Mouse (Mus musculus): Measurements from ENCODE around the gene BC030867. TPM values are rescaled to one million over a fixed set of nuclear protein-coding genes. Genes with fewer than 3 reads are reported as not detected.

Gene BC030867
- polyA plus RNA-seq, 1 experiment from 2014 or later, result 2.9 TPM

DNA sequence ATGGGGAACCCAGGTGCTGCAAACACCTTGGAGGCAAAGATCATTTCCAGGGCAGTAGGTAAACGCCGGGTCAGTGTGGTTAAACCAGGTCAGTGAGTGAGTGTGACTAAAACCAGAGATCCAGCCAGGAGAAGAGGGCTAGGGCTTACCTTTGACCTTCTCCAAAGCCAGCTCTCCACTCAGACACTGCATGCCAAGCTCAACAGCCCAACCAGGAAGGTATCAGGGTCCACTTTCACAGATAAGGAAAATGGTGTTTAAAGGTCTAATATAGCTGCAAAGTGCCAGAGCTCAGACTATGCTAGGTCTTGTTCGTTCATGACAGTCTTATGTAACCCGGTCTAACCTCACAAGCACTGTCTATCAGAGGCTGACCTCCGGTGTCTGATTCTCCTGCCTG lies 7.4 kb upstream of the BC030867 start:
- Histone ChIP-seq H3K9ac (ENCODE audit: low read depth, low read length) (no peak overlapping the region), H3K4me1 (ENCODE audit: control insufficient read depth, insufficient read depth, low read depth, low read length) (peaks cover 14% of the 10 kb centered on the region), H3K4me2 (ENCODE audit: low read length) (no peak overlapping the region), H3K27me3 (replicated peaks; ENCODE audit: control insufficient read depth, insufficient read depth, low read length) (no peaks in the 10 kb centered on the region), H3K9me3 (ENCODE audit: control insufficient read depth, low read length) (no peaks in the 10 kb centered on the region), H3K27ac (ENCODE audit: low read depth, low read length) (no peak overlapping the region), H3K36me3 (ENCODE audit: control insufficient read depth, insufficient read depth, low read length) (no peaks in the 10 kb centered on the region), H3K4me3 (ENCODE audit: low read length) (no peak overlapping the region)
- no peak for ATAC-seq
- 85% methylated on average over 5 of the region's 5 CpGs for WGBS

DNA sequence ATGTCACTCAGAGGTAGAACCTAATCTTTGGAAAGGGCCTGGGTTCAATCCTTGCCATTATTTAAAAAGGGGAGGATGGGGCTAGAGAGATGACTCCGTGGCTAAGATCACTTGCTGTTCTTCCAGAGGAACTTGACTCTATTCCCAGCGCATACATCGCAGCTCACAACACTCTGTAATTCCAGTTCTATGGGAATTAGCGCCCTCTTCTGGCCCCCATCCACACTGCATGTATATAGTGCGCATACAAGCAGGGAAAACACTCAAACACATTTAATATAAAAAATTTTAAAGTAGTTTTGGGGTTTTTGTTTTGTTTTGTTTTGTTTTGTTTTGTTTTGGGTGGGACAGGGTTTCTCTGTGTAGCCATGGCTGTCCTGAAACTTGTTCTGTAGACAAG lies 6.8 kb upstream of the BC030867 start:
- 53% methylated on average over 5 of the region's 5 CpGs for WGBS
- Histone ChIP-seq H3K27me3 (replicated peaks; ENCODE audit: control insufficient read depth, insufficient read depth, low read length) (no peaks in the 10 kb centered on the region), H3K4me2 (ENCODE audit: low read length) (no peak overlapping the region), H3K9ac (ENCODE audit: low read depth, low read length) (no peak overlapping the region), H3K36me3 (ENCODE audit: control insufficient read depth, insufficient read depth, low read length) (no peaks in the 10 kb centered on the region), H3K4me1 (ENCODE audit: control insufficient read depth, insufficient read depth, low read depth, low read length) (peaks cover 14% of the 10 kb centered on the region), H3K27ac (ENCODE audit: low read depth, low read length) (no peak overlapping the region), H3K9me3 (ENCODE audit: control insufficient read depth, low read length) (no peaks in the 10 kb centered on the region), H3K4me3 (ENCODE audit: low read length) (no peak overlapping the region)
- no peak for ATAC-seq

DNA sequence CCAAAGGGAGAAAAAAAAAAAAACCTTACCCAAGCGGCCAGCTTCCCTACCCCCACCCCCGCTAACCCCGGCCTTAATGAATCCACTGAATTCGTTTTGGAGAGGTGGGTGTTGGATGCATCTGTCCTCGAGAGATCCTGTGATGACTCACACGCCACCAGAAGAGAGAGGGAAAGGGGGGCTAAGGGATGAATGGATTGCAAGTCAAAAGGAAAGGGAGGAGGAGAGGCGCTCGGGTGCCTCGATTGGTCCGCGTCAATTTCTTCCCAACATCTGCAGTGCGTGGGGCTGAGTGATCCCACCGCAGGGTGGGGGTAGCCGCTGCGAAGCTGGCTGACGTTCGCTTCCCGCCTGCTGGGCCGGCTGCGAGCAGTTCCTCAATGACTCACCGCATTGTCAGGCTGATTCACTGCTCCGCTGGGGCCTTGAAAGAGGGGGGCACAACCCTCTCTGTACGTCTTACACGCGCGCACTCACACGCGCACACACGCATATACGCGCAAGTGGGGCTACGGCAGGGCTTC lies 3.7 kb upstream of the BC030867 start:
- no peaks in the 10 kb centered on the region for H3K27me3 ChIP-seq (replicated peaks; ENCODE audit: control insufficient read depth, insufficient read depth, low read length)
- H3K4me2 ChIP-seq (ENCODE audit: low read length), result peak overlapping the region; percentile 85
- H3K27ac ChIP-seq (ENCODE audit: low read depth, low read length), result peak overlapping the region; percentile 71
- no peaks in the 10 kb centered on the region for H3K36me3 ChIP-seq (ENCODE audit: control insufficient read depth, insufficient read depth, low read length)
- peaks cover 17% of the 10 kb centered on the region for H3K4me1 ChIP-seq (ENCODE audit: control insufficient read depth, insufficient read depth, low read depth, low read length)
- H3K4me3 ChIP-seq (ENCODE audit: low read length), result peak overlapping the region; percentile 43
- under 1% methylated on average over 32 of the region's 32 CpGs for WGBS
- H3K9ac ChIP-seq (ENCODE audit: low read depth, low read length), result peak overlapping the region; percentile 58
- H3K9me3 ChIP-seq (ENCODE audit: control insufficient read depth, low read length), result no peaks in the 10 kb centered on the region
- peak; percentile 89 for ATAC-seq

DNA sequence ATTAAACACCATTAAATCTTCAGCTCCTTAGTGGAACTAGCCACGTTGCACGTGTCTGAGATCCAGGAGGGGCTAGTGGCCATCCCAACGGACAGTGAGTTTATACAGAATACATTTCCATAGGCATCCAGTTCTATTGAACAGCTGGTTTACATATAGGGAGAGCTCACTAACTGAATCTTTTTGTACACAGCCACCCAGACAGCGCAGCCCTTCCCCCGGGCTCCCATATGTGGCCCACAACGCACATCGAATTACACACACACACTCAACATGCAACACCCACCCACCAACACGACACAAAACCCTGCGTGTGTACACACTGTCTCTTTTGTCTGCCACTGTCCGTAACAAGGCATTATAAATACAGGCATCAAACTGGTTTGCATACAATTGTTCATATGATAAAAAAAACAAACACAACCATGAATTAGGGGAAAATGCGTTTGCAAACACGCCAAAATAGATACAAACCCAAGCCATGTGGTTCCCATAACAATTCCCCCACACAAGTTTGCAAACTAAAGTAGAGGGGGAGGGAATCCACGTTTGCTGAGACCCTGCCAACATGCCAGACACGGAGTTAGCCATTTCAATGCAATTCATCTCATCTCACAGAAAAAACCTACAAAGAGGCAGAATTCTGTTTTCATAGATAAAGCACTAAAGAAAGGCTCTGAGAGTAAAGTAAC lies 3.0 kb upstream of the BC030867 start:
- no peaks in the 10 kb centered on the region for H3K9me3 ChIP-seq (ENCODE audit: control insufficient read depth, low read length)
- peak overlapping the region; percentile 58; the same call in 1 of the 2 replicates for H3K9ac ChIP-seq (ENCODE audit: low read depth, low read length)
- peak; percentile 16; the same call in 1 of the 2 replicates for ATAC-seq
- no peaks in the 10 kb centered on the region for H3K36me3 ChIP-seq (ENCODE audit: control insufficient read depth, insufficient read depth, low read length)
- WGBS, result 33% methylated on average over 14 of the region's 14 CpGs
- no peaks in the 10 kb centered on the region for H3K27me3 ChIP-seq (replicated peaks; ENCODE audit: control insufficient read depth, insufficient read depth, low read length)
- peaks cover 17% of the 10 kb centered on the region for H3K4me1 ChIP-seq (ENCODE audit: control insufficient read depth, insufficient read depth, low read depth, low read length)
- peak overlapping the region; percentile 43 for H3K4me3 ChIP-seq (ENCODE audit: low read length)
- H3K4me2 ChIP-seq (ENCODE audit: low read length), result peak overlapping the region; percentile 85
- peak overlapping the region; percentile 71 for H3K27ac ChIP-seq (ENCODE audit: low read depth, low read length)

DNA sequence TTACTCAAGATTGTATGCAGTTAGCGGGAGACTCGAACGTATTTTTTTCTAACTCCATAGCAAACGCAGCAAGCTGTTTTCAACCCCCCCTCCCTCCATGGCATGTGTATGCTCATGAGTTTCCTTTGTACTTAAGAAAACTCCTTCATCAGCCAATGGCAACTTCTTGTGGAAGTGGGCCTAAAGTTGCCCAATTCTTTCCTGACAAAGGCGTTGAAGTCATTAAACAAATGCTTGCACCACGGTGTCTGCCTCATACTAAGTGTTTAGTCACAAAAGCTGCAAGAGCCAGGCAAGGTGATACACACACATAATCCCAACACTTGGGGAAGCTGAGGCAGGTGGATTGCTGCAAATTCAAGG lies 2.4 kb upstream of the BC030867 start:
- Histone ChIP-seq H3K27ac (ENCODE audit: low read depth, low read length) (no peak overlapping the region), H3K9ac (ENCODE audit: low read depth, low read length) (no peak overlapping the region), H3K27me3 (replicated peaks; ENCODE audit: control insufficient read depth, insufficient read depth, low read length) (no peaks in the 10 kb centered on the region), H3K36me3 (ENCODE audit: control insufficient read depth, insufficient read depth, low read length) (no peaks in the 10 kb centered on the region), H3K4me3 (ENCODE audit: low read length) (no peak overlapping the region), H3K9me3 (ENCODE audit: control insufficient read depth, low read length) (no peaks in the 10 kb centered on the region), H3K4me1 (ENCODE audit: control insufficient read depth, insufficient read depth, low read depth, low read length) (peaks cover 17% of the 10 kb centered on the region), H3K4me2 (ENCODE audit: low read length) (no peak overlapping the region)
- WGBS, result 70% methylated on average over 6 of the region's 6 CpGs
- ATAC-seq, result no peak

DNA sequence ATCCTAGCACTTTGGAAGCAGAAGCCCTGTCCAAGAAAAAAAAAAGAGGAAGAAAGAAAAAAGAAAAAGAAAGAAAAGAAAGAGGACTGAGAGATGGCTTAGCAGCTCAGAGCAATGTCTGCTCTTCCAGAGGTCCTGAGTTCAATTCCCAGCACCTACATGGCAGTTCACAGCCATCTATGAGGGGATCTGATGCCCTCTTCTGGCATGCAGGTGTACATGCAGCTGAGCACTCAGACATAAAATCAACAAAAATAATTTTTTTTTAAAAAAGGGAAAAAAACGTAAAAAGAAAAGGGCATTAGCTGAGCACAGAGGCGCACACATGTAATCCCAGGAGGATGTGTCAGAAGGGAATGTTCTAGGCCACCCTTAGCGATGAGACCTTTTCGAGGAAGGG lies 1.8 kb upstream of the BC030867 start:
- H3K4me3 ChIP-seq (ENCODE audit: low read length), result no peak overlapping the region
- no peaks in the 10 kb centered on the region for H3K27me3 ChIP-seq (replicated peaks; ENCODE audit: control insufficient read depth, insufficient read depth, low read length)
- no peaks in the 10 kb centered on the region for H3K9me3 ChIP-seq (ENCODE audit: control insufficient read depth, low read length)
- no peak overlapping the region for H3K27ac ChIP-seq (ENCODE audit: low read depth, low read length)
- H3K36me3 ChIP-seq (ENCODE audit: control insufficient read depth, insufficient read depth, low read length), result no peaks in the 10 kb centered on the region
- no peak for ATAC-seq
- H3K4me2 ChIP-seq (ENCODE audit: low read length), result no peak overlapping the region
- WGBS, result 90% methylated on average over 4 of the region's 4 CpGs
- H3K4me1 ChIP-seq (ENCODE audit: control insufficient read depth, insufficient read depth, low read depth, low read length), result peaks cover 17% of the 10 kb centered on the region
- no peak overlapping the region for H3K9ac ChIP-seq (ENCODE audit: low read depth, low read length)

DNA sequence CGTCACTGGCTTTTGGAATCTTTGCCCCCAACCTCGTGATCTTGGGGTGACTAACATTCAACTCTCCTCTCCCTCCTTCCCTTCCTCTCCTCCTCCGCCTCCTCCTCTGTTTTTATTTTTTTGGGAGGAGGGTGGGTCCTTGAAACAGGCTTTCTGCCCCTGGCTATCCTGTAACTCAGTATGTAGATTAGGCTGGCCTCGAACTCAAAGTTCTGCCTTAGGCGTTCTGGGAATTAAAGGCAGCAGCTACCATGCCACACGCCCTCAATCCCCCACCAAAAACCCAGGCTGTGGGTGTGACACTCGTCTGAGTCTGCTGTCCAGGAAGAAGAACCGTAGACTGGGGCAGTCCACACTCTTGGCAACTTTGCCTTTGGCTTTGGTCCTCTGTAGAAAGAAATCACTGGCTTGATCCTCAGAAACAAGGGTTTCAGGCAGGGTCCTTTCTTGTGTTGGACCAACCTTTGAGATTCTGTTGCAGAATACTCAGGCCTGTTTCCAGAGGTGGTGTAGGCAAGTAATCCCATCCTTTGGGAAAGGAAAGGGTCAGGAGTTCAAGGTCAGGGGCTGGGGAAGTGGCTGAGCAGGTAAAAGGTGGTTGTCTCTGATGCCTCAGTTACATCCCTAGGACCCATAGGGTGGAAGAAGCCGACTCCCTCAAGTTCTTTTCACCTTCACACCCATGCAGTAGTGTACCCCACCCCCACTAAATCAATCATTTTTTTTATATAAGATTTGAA lies 839 bp downstream of the BC030867 start:
- 11% methylated on average over 9 of the region's 9 CpGs for WGBS
- H3K4me3 ChIP-seq (ENCODE audit: low read length), result peak overlapping the region; percentile 48
- ATAC-seq, result no peak
- peak overlapping the region; percentile 79 for H3K4me2 ChIP-seq (ENCODE audit: low read length)
- H3K9ac ChIP-seq (ENCODE audit: low read depth, low read length), result no peak overlapping the region
- H3K9me3 ChIP-seq (ENCODE audit: control insufficient read depth, low read length), result no peaks in the 10 kb centered on the region
- no peaks in the 10 kb centered on the region for H3K36me3 ChIP-seq (ENCODE audit: control insufficient read depth, insufficient read depth, low read length)
- no peak overlapping the region for H3K27ac ChIP-seq (ENCODE audit: low read depth, low read length)
- H3K27me3 ChIP-seq (replicated peaks; ENCODE audit: control insufficient read depth, insufficient read depth, low read length), result no peaks in the 10 kb centered on the region
- peaks cover 16% of the 10 kb centered on the region for H3K4me1 ChIP-seq (ENCODE audit: control insufficient read depth, insufficient read depth, low read depth, low read length)

DNA sequence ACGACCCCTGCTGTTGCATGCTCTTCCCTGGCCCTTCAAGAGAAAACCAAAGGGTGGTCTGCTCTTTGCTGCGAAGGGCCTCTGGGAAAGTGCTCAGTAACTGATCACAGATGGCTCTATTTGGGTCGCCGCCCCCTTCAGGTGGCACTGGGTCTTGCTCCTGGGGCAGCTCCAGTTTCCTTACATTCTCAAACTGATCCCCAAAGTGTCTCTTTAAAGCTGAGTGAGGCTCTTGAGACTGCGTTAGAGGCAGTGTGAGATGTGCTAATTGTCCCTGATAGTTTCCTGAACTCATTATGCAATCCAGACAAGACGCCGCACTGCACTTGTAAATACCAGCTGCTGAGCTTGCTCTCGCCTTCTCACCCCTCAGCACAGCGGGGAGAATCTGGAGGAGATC lies 8.8 kb downstream of the BC030867 start:
- Histone ChIP-seq H3K4me2 (ENCODE audit: low read length) (no peak overlapping the region), H3K9me3 (ENCODE audit: control insufficient read depth, low read length) (no peaks in the 10 kb centered on the region), H3K4me3 (ENCODE audit: low read length) (no peak overlapping the region), H3K4me1 (ENCODE audit: control insufficient read depth, insufficient read depth, low read depth, low read length) (0 out of 2 replicates have a peak, but pooled peaks cover 3% of the 10 kb centered on the region), H3K36me3 (ENCODE audit: control insufficient read depth, insufficient read depth, low read length) (no peaks in the 10 kb centered on the region), H3K27ac (ENCODE audit: low read depth, low read length) (no peak overlapping the region), H3K27me3 (replicated peaks; ENCODE audit: control insufficient read depth, insufficient read depth, low read length) (no peaks in the 10 kb centered on the region), H3K9ac (ENCODE audit: low read depth, low read length) (no peak overlapping the region)
- WGBS, result 31% methylated on average over 9 of the region's 9 CpGs
- no peak for ATAC-seq

DNA sequence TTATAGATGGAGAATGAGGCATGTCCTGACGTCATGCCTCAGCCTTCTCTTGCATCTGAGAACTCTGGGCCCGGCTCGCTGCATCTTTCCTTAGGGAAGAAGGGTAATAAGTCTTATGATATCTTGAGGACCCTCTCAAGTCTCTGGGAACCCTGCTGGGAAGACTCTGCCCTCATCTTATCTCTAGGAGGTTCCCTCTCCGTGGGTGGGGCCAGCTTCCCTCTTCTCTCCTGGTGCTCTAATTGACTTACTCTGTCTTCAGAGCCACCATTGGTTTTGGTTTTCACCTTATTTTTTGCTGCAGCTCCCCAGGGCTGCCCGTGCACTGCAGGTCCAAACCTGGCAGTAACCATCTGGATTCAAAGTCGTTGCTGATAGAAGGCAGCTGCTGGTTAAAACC lies 9.4 kb downstream of the BC030867 start:
- H3K36me3 ChIP-seq (ENCODE audit: control insufficient read depth, insufficient read depth, low read length), result no peaks in the 10 kb centered on the region
- no peak overlapping the region for H3K4me3 ChIP-seq (ENCODE audit: low read length)
- 85% methylated on average over 6 of the region's 6 CpGs for WGBS
- H3K27ac ChIP-seq (ENCODE audit: low read depth, low read length), result no peak overlapping the region
- no peak overlapping the region for H3K9ac ChIP-seq (ENCODE audit: low read depth, low read length)
- no peaks in the 10 kb centered on the region for H3K27me3 ChIP-seq (replicated peaks; ENCODE audit: control insufficient read depth, insufficient read depth, low read length)
- H3K9me3 ChIP-seq (ENCODE audit: control insufficient read depth, low read length), result no peaks in the 10 kb centered on the region
- H3K4me2 ChIP-seq (ENCODE audit: low read length), result no peak overlapping the region
- no peak for ATAC-seq
- H3K4me1 ChIP-seq (ENCODE audit: control insufficient read depth, insufficient read depth, low read depth, low read length), result 0 out of 2 replicates have a peak, but pooled peaks cover 3% of the 10 kb centered on the region
